Mouse (Mus musculus) ES-Bruce4 (cell line): ENCODE measurements around the gene Rtl6. TPM values are rescaled to one million over a fixed set of nuclear protein-coding genes. Genes with fewer than 3 reads are reported as not detected.
A peak's percentile ranks its signal among the peaks of the same experiment; 100 is the strongest.

Experiments used
- H3K27ac ChIP-seq: 2 replicates; pipeline ENCODE4 v1.5.1; 2012; ENCODE audit warnings: low read length, inconsistent platforms; ENCODE audit not compliant: insufficient read depth
- H3K27me3 ChIP-seq: 2 replicates; pipeline ENCODE4 v1.6.1; 2012; ENCODE audit warnings: mild to moderate bottlenecking, low read length, inconsistent platforms; ENCODE audit not compliant: control insufficient read depth, poor library complexity, insufficient read depth, severe bottlenecking
- H3K36me3 ChIP-seq: 2 replicates; pipeline ENCODE4 v1.6.1; 2012; ENCODE audit warnings: inconsistent platforms, mild to moderate bottlenecking, low read length, moderate library complexity; ENCODE audit not compliant: control insufficient read depth, poor library complexity, insufficient read depth, severe bottlenecking
- H3K4me1 ChIP-seq: one replicate; pipeline ENCODE4 v1.8.1; 2011; ENCODE audit warnings: low read length; ENCODE audit not compliant: control insufficient read depth, insufficient read depth
- H3K4me3 ChIP-seq: 2 replicates; pipeline ENCODE4 v1.5.1; 2011; ENCODE audit warnings: low read depth, mild to moderate bottlenecking, low read length
- H3K9ac ChIP-seq: 2 replicates; pipeline ENCODE4 v1.6.1; 2012; ENCODE audit warnings: low read depth, mild to moderate bottlenecking, inconsistent platforms; ENCODE audit not compliant: poor library complexity, severe bottlenecking
- H3K9me3 ChIP-seq: replicated peaks from 2 replicates; pipeline ENCODE4 v1.6.1; 2012; ENCODE audit warnings: mild to moderate bottlenecking, low read length, inconsistent platforms; ENCODE audit not compliant: control insufficient read depth, poor library complexity, insufficient read depth, severe bottlenecking
- CTCF ChIP-seq: IDR thresholded peaks from one replicate; pipeline ENCODE4 v1.8.1; 2011; ENCODE audit warnings: low read depth, low read length
- EP300 ChIP-seq: IDR thresholded peaks from 2 replicates; pipeline ENCODE4 v1.6.1; 2011; ENCODE audit warnings: low read depth, low read length; ENCODE audit not compliant: insufficient read depth
- POLR2A ChIP-seq: IDR thresholded peaks from one replicate; pipeline ENCODE4 v1.8.1; 2011; ENCODE audit warnings: low read length; ENCODE audit not compliant: insufficient read depth
- polyA plus RNA-seq: library from polyadenylated mRNA; stranded (reverse); fragments of >200 nt; gene quantifications from 2 replicates; pipeline ENCODE4 v1.2.4, GENCODE M21; 2011; ENCODE audit warnings: low read depth; ENCODE audit not compliant: missing spikeins, insufficient read depth, insufficient read length

The Rtl6 gene
- polyA plus RNA-seq, 1 experiment = 5.1 TPM

- TF ChIP-seq EP300 (no peak), CTCF (no peak), POLR2A (no peak)
- Histone ChIP-seq H3K36me3 (no peaks in the 10 kb centered on the region), H3K27ac (no peak overlapping the region), H3K9me3 (no peaks in the 10 kb centered on the region), H3K9ac (no peak overlapping the region), H3K4me3 (no peak overlapping the region), H3K4me1 (no peaks in the 10 kb centered on the region), H3K27me3 (no peaks in the 10 kb centered on the region)
Observed at GRCm38 (mm10) chr15:84546028-84546427, 11.6 kb downstream of the Rtl6 start.

GRCm38 (mm10) chr15:84541175-84541574, 16.4 kb downstream of the Rtl6 start:
- H3K4me3 ChIP-seq = no peak overlapping the region
- no peaks in the 10 kb centered on the region for H3K36me3 ChIP-seq
- TF ChIP-seq POLR2A (no peak), CTCF (no peak), EP300 (no peak)
- no peaks in the 10 kb centered on the region for H3K9me3 ChIP-seq
- H3K27me3 ChIP-seq = no peaks in the 10 kb centered on the region
- no peaks in the 10 kb centered on the region for H3K4me1 ChIP-seq
- no peak overlapping the region for H3K27ac ChIP-seq
- no peak overlapping the region for H3K9ac ChIP-seq

GRCm38 (mm10) chr15:84538974-84539588, 18.5 kb downstream of the Rtl6 start:
- Histone ChIP-seq H3K9ac (no peak overlapping the region), H3K9me3 (peaks cover 4% of the 10 kb centered on the region; the same call in 1 of the 2 replicates), H3K36me3 (no peaks in the 10 kb centered on the region), H3K27me3 (no peaks in the 10 kb centered on the region), H3K27ac (no peak overlapping the region), H3K4me1 (no peaks in the 10 kb centered on the region), H3K4me3 (0 out of 2 replicates have a peak overlapping the region, but pooled peaks have one; percentile 26)
- TF ChIP-seq EP300 (no peak), CTCF (no peak), POLR2A (no peak)

- no peak overlapping the region for H3K9ac ChIP-seq
- H3K4me1 ChIP-seq = no peaks in the 10 kb centered on the region
- H3K36me3 ChIP-seq = no peaks in the 10 kb centered on the region
- no peak overlapping the region for H3K4me3 ChIP-seq
- no peak overlapping the region for H3K27ac ChIP-seq
- TF ChIP-seq CTCF (no peak), POLR2A (no peak), EP300 (no peak)
- no peaks in the 10 kb centered on the region for H3K27me3 ChIP-seq
- peaks cover 4% of the 10 kb centered on the region; the same call in 1 of the 2 replicates for H3K9me3 ChIP-seq
Observed at GRCm38 (mm10) chr15:84537117-84537516, 20.5 kb downstream of the Rtl6 start.

GRCm38 (mm10) chr15:84536611-84537010, 21.0 kb downstream of the Rtl6 start:
- Histone ChIP-seq H3K9ac (no peak overlapping the region), H3K27me3 (no peaks in the 10 kb centered on the region), H3K36me3 (no peaks in the 10 kb centered on the region), H3K9me3 (peaks cover 4% of the 10 kb centered on the region; the same call in 1 of the 2 replicates), H3K4me1 (no peaks in the 10 kb centered on the region), H3K4me3 (no peak overlapping the region), H3K27ac (no peak overlapping the region)
- TF ChIP-seq POLR2A (no peak), CTCF (no peak), EP300 (no peak)

- H3K27me3 ChIP-seq = no peaks in the 10 kb centered on the region
- no peak overlapping the region for H3K4me3 ChIP-seq
- peaks cover 4% of the 10 kb centered on the region; the same call in 1 of the 2 replicates for H3K9me3 ChIP-seq
- no peaks in the 10 kb centered on the region for H3K36me3 ChIP-seq
- no peaks in the 10 kb centered on the region for H3K4me1 ChIP-seq
- H3K9ac ChIP-seq = no peak overlapping the region
- H3K27ac ChIP-seq = no peak overlapping the region
- TF ChIP-seq POLR2A (no peak), CTCF (peak; percentile 66), EP300 (no peak)
Observed at GRCm38 (mm10) chr15:84535953-84536352, 21.7 kb downstream of the Rtl6 start.
